Mouse (Mus musculus): Measurements from ENCODE around the gene E330014E10Rik. TPM values are rescaled to one million over a fixed set of nuclear protein-coding genes. Genes with fewer than 3 reads are reported as not detected.
"Not testable (repeated sequence)": the region's sequence is repeated elsewhere in the genome, so short reads cannot be mapped to it uniquely, and the experiment has no call there.

The E330014E10Rik gene
- polyA plus RNA-seq (2012; rRNA removed) = not detected in 2 replicates

DNA sequence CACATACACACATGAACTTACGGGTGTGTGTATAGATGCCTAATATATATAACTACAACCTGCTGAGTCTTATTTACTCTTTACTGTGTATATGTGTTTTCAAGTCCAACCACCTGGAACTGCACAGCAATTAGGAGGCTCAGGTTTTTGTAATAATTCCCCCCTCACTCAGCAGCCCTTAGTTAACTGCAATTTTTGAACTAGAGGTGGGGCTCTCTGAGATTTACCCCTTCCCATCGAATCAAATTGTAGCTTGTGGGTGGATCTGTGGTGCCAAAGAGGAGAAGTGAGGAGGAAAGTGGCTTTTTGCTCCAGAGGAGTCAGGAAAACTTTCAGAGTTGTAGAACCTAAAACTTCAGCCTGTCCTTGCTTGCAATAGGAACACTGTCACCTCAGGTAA, at the start of gene E330014E10Rik:
E330014E10Rik (plus strand) TSS at position 301 of the 400 bp plus-strand sequence.
- no CpG with 5 or more reads among the region's 2 CpGs for WGBS
- H3K36me3 ChIP-seq (ENCODE audit: control insufficient read depth, insufficient read depth, low read length); DNase-seq; H3K4me3 ChIP-seq (ENCODE audit: control insufficient read depth, insufficient read depth, low read length); H3K27me3 ChIP-seq (ENCODE audit: control insufficient read depth, insufficient read depth, low read length); H3K4me1 ChIP-seq (replicated peaks; ENCODE audit: control insufficient read depth, insufficient read depth, low read length); H3K27ac ChIP-seq (ENCODE audit: control insufficient read depth, insufficient read depth, low read length): not testable (repeated sequence)

DNA sequence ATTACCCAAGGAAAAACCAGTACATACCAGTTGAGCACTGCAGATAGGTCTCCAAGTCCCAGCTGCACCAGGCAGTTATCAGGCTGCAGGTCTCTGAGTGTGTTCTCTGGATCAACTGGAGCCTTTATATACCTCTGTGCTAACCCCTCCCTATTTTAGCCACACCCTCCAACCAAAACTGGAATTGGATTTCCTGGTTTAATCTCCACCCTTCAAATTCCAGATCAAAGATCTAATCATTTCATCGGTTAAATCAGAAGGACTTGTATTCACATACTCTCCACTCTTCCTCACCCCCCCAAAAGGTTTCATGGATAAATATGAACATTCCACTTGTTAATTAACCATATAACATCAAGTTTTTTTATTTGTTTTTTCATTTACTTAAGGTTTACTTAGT, 39.7 kb upstream of the E330014E10Rik start, which contains the start of gene Gm7978:
Gm7978 (minus strand) TSS at position 101 of the 400 bp plus-strand sequence.
- no CpG with 5 or more reads among the region's 1 CpGs for WGBS
- not testable (repeated sequence) for DNase-seq

DNA sequence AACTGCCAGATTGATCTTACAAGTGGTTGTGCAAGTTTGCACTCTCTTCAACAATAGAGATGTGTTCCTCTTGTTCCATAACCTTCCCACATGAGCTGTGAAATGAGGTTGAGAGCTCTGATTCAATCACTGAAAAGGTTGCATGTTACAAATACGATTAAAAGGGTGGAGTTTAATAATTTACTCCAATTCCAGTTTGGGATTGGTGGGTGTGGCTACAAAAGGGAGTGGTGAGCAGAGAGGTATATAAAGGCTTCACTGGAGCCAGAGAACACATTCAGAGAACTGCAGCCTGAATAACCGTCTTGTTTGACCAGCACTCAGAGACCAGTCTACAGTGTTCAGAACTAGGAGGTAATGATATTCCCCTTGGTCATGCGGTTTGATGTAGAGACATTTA, 34.1 kb upstream of the E330014E10Rik start, which contains the start of gene Gm7982:
Gm7982 (plus strand) TSS at position 301 of the 400 bp plus-strand sequence.
- not testable (repeated sequence) for H3K27ac ChIP-seq (ENCODE audit: control insufficient read depth, insufficient read depth, low read length); DNase-seq; H3K4me3 ChIP-seq (ENCODE audit: control insufficient read depth, insufficient read depth, low read length); H3K36me3 ChIP-seq (ENCODE audit: control insufficient read depth, insufficient read depth, low read length); H3K4me1 ChIP-seq (replicated peaks; ENCODE audit: control insufficient read depth, insufficient read depth, low read length); H3K27me3 ChIP-seq (ENCODE audit: control insufficient read depth, insufficient read depth, low read length)
- no CpG with 5 or more reads among the region's 3 CpGs for WGBS

More for the DNA sequence above, 39.7 kb upstream of the E330014E10Rik start, which contains the start of gene Gm7978:
- H3K27ac ChIP-seq (ENCODE audit: control insufficient read depth, insufficient read depth, low read length); H3K27me3 ChIP-seq (ENCODE audit: control insufficient read depth, insufficient read depth, low read length); H3K36me3 ChIP-seq (ENCODE audit: control insufficient read depth, insufficient read depth, low read length); H3K4me3 ChIP-seq (ENCODE audit: control insufficient read depth, insufficient read depth, low read length); H3K4me1 ChIP-seq (replicated peaks; ENCODE audit: control insufficient read depth, insufficient read depth, low read length): not testable (repeated sequence)

DNA sequence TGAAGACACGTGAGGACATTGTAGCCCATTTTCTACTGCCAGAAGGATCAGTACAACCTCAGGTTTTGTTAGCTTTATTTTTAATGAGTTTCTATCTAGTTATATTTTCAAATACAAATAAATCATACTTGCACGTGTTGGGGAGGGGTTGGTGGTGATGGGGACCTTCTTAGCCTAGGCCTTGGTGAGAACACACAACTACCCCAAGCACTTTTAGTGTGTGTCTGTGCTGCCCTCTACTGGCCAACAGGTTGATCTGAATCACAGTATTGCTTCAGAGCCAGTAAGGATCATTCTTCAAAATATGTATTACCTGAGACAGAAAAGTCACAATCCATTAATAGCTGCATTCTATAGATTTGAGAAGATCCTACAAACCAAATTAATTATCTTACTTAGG, 35.1 kb downstream of the E330014E10Rik start:
- H3K4me1 ChIP-seq (replicated peaks; ENCODE audit: control insufficient read depth, insufficient read depth, low read length); H3K4me3 ChIP-seq (ENCODE audit: control insufficient read depth, insufficient read depth, low read length); H3K27ac ChIP-seq (ENCODE audit: control insufficient read depth, insufficient read depth, low read length); DNase-seq; H3K27me3 ChIP-seq (ENCODE audit: control insufficient read depth, insufficient read depth, low read length); H3K36me3 ChIP-seq (ENCODE audit: control insufficient read depth, insufficient read depth, low read length): not testable (repeated sequence)
- 65% methylated on average over 2 of the region's 2 CpGs for WGBS

DNA sequence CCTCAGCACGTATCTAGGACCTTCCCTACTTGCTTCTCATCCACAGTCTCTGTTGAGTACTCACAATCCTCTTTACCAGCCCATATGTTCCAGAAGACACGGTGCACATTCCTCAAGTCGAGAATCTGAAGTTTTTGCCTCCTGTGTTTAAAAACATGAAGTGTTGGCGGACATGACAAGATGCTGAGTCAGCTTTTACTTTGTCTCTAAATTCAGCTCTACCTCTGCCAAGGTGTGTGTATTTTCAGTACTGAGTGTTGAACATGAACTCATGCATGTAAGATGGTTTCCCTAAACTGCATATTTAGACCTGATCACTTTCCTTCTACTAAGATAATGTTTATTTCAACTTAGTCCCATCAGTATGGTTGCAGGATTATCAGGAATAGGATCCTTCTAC, 60.8 kb downstream of the E330014E10Rik start:
- H3K4me3 ChIP-seq (ENCODE audit: control insufficient read depth, insufficient read depth, low read length) = no peak overlapping the region
- no peak overlapping the region for H3K27ac ChIP-seq (ENCODE audit: control insufficient read depth, insufficient read depth, low read length)
- no peaks in the 10 kb centered on the region for H3K36me3 ChIP-seq (ENCODE audit: control insufficient read depth, insufficient read depth, low read length)
- no peak for TF ChIP-seq POLR2A (IDR thresholded peaks at IDR 0.05; ENCODE audit: control insufficient read depth, extremely low read depth, insufficient read depth, low read length, poor library complexity)
- TF ChIP-seq CTCF (IDR thresholded peaks at IDR 0.05; ENCODE audit: borderline replicate concordance, control insufficient read depth, extremely low read depth, insufficient read depth, low read length, poor library complexity) = no peak
- no peak for DNase-seq
- 71% methylated on average over 4 of the region's 4 CpGs for WGBS
- no peaks in the 10 kb centered on the region for H3K27me3 ChIP-seq (ENCODE audit: control insufficient read depth, insufficient read depth, low read length)
- no peaks in the 10 kb centered on the region for H3K4me1 ChIP-seq (replicated peaks; ENCODE audit: control insufficient read depth, insufficient read depth, low read length)

- WGBS = 95% methylated on average over 3 of the region's 3 CpGs
- no peak for DNase-seq
- H3K4me1 ChIP-seq (replicated peaks; ENCODE audit: control insufficient read depth, insufficient read depth, low read length) = no peaks in the 10 kb centered on the region
- no peaks in the 10 kb centered on the region for H3K27me3 ChIP-seq (ENCODE audit: control insufficient read depth, insufficient read depth, low read length)
- no peak overlapping the region for H3K4me3 ChIP-seq (ENCODE audit: control insufficient read depth, insufficient read depth, low read length)
- TF ChIP-seq POLR2A (IDR thresholded peaks at IDR 0.05; ENCODE audit: control insufficient read depth, extremely low read depth, insufficient read depth, low read length, poor library complexity) = no peak
- TF ChIP-seq CTCF (IDR thresholded peaks at IDR 0.05; ENCODE audit: borderline replicate concordance, control insufficient read depth, extremely low read depth, insufficient read depth, low read length, poor library complexity) = no peak
- no peaks in the 10 kb centered on the region for H3K36me3 ChIP-seq (ENCODE audit: control insufficient read depth, insufficient read depth, low read length)
- no peak overlapping the region for H3K27ac ChIP-seq (ENCODE audit: control insufficient read depth, insufficient read depth, low read length)
These were observed 78.2 kb downstream of the E330014E10Rik start for GRCm38 (mm10) chr5:95854030-95854429.

Other genes starting within 250 kb of the E330014E10Rik start
- gene Gm7971, start 181.1 kb upstream of the E330014E10Rik start, polyA plus RNA-seq (2012; rRNA removed) = 0.09 TPM in 1 of 2 replicates, not detected in the other
- gene Gm7978, start 39.8 kb upstream of the E330014E10Rik start, polyA plus RNA-seq (2012; rRNA removed) = 0.05 TPM in 1 of 2 replicates, not detected in the other
- not detected in 2 replicates for gene Gm7982, start 34.0 kb upstream of the E330014E10Rik start, polyA plus RNA-seq (2012; rRNA removed)
- 0.42 and 0.55 TPM in 2 replicates for gene Cxcl13, start 181.0 kb downstream of the E330014E10Rik start, polyA plus RNA-seq (2012; rRNA removed)

All from thymus, adult 2 months (tissue).